Mouse (Mus musculus): ENCODE results near the gene Vat1l. TPM values are rescaled to one million over a fixed set of nuclear protein-coding genes. Genes with fewer than 3 reads are reported as not detected.
A peak's percentile ranks its signal among the peaks of the same experiment; 100 is the strongest.

Vat1l gene
- polyA plus RNA-seq, 1 experiment from 2014 or later: 18.7 TPM

- H3K36me3 ChIP-seq: no peaks in the 10 kb centered on the region
- 85% methylated on average over 5 of the region's 5 CpGs for WGBS
- H3K4me2 ChIP-seq (replicated peaks): no peak overlapping the region
- H3K4me3 ChIP-seq: no peak overlapping the region
- H3K27me3 ChIP-seq: no peaks in the 10 kb centered on the region
- no peaks in the 10 kb centered on the region for H3K9me3 ChIP-seq
- H3K27ac ChIP-seq (replicated peaks): no peak overlapping the region
- H3K9ac ChIP-seq (replicated peaks): no peak overlapping the region
- no peak for ATAC-seq (ENCODE audit: low FRiP score, low read depth)
- H3K4me1 ChIP-seq: no peaks in the 10 kb centered on the region
Observed at GRCm38 (mm10) chr8:114306296-114306695, 100.9 kb downstream of the Vat1l start.

DNA sequence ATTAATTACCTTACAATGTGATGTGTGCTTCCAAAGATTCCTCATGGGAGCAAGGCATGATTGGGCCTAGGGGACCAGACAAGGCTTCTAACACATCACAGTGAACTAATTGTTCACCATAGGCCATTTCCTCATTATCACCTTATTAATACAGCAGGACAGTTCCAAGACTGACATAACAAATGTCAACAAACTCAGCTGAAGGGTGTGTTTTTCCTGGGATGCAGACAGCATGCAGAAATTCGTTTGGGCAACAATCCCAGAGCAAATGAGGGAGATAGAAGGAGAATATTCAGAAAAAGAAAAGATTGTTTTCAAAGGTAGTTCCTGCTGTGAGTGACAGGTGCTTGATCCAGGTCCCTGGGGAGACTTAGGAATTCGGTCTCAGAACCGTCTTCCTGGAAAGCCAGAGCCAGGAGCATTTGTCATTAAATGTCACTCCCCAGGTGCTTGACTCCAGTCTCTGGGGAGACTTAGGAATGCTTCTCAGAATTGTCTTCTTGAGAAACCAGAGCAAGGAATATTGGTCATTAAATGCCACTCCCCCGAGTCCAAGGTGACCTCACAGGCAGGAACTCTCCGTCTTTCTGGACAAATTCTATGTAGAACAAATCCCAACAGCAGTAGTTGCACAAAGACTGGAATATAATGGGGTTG is 109.4 kb downstream of the Vat1l start:
- WGBS: 50% methylated on average over 5 of the region's 5 CpGs
- H3K9ac ChIP-seq (replicated peaks): no peak overlapping the region

DNA sequence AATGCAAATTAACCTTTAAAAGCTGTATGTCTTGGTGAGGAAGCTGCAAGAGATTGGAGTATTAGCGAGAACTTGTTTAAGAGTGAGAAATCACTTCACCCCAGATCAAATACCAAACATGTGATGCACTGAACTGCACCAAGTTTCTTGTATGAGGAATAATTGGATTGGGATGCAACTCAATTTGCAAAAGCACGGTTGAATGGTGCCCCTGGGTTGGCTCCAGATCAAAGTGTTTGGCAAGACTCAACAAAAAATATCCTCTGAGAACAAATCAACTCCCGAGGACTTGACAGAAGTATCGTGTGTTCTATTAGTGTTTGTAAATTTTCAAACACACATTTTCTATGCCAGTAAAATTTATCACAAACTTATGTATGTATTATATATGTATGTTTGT is 112.7 kb downstream of the Vat1l start:
- Histone ChIP-seq H3K4me2 (replicated peaks) (no peak overlapping the region), H3K4me3 (no peak overlapping the region), H3K9ac (replicated peaks) (no peak overlapping the region), H3K36me3 (no peaks in the 10 kb centered on the region), H3K27ac (replicated peaks) (no peak overlapping the region), H3K9me3 (no peaks in the 10 kb centered on the region), H3K27me3 (no peaks in the 10 kb centered on the region), H3K4me1 (no peaks in the 10 kb centered on the region)
- no peak for ATAC-seq (ENCODE audit: low FRiP score, low read depth)
- WGBS: 70% methylated on average over 4 of the region's 4 CpGs

More for the DNA sequence above, 109.4 kb downstream of the Vat1l start:
- Histone ChIP-seq H3K4me1 (no peaks in the 10 kb centered on the region), H3K27ac (replicated peaks) (no peak overlapping the region), H3K9me3 (no peaks in the 10 kb centered on the region), H3K27me3 (no peaks in the 10 kb centered on the region), H3K4me3 (no peak overlapping the region), H3K4me2 (replicated peaks) (no peak overlapping the region), H3K36me3 (no peaks in the 10 kb centered on the region)
- no peak for ATAC-seq (ENCODE audit: low FRiP score, low read depth)

DNA sequence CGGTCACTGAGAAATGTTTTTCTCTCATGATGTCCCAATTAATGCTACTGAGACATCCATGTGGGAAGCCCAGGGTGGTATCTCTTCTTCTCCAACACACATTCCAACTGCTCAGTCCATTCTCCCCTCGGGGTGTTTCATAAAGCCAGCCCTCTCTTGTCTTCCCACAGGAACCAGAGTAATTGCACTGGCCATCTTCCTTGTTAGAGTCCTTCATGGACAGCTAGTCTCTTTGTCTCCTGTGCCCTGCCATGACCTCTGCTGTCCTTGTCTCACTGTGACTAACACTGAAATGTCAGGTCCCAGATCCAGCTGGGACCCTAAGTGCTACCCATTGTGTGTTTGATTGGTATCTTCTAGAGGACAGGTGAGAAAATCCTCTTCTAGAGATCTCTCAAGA is 116.7 kb downstream of the Vat1l start:
- Histone ChIP-seq H3K4me3 (no peak overlapping the region), H3K9ac (replicated peaks) (no peak overlapping the region), H3K4me2 (replicated peaks) (no peak overlapping the region), H3K36me3 (no peaks in the 10 kb centered on the region), H3K27ac (replicated peaks) (no peak overlapping the region), H3K27me3 (no peaks in the 10 kb centered on the region), H3K9me3 (0 out of 2 replicates have a peak, but pooled peaks cover 4% of the 10 kb centered on the region), H3K4me1 (no peaks in the 10 kb centered on the region)
- ATAC-seq (ENCODE audit: low FRiP score, low read depth): no peak
- WGBS: 83% methylated on average over 2 of the region's 2 CpGs

- peaks cover 25% of the 10 kb centered on the region for H3K4me1 ChIP-seq
- H3K9me3 ChIP-seq: no peaks in the 10 kb centered on the region
- ATAC-seq (ENCODE audit: low FRiP score, low read depth): peak; percentile 83
- H3K36me3 ChIP-seq: peaks cover 3% of the 10 kb centered on the region; the same call in 1 of the 2 replicates
- H3K27ac ChIP-seq (replicated peaks): peak overlapping the region; percentile 70
- no peak overlapping the region for H3K4me3 ChIP-seq
- no peaks in the 10 kb centered on the region for H3K27me3 ChIP-seq
- 15% methylated on average over 5 of the region's 5 CpGs for WGBS
- H3K4me2 ChIP-seq (replicated peaks): 0 out of 2 replicates have a peak overlapping the region, but pooled peaks have one; percentile 9
- no peak overlapping the region for H3K9ac ChIP-seq (replicated peaks)
Observed at GRCm38 (mm10) chr8:114331928-114332327, 126.5 kb downstream of the Vat1l start.

DNA sequence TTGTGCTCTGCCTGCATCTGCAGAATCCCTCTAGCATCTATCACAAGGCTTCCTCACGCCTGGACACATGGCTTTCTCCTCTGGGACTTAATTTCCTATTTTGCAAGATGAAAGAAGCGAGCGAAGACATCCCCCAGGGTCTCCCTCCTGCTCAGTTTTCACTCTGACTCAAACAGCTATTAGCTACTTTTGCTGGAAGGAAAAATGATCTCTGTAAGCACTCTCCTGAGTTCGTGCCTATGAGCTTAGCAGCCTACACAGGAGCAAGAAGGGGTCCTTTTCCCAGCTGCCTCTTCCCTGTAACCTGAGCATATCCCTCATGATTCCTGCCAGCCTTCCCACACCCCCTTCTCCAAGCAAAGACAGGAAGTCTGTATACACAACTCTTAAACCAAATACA is 127.5 kb downstream of the Vat1l start:
- no peaks in the 10 kb centered on the region for H3K9me3 ChIP-seq
- WGBS: 49% methylated on average over 4 of the region's 4 CpGs
- peaks cover 3% of the 10 kb centered on the region; the same call in 1 of the 2 replicates for H3K36me3 ChIP-seq
- no peak overlapping the region for H3K4me3 ChIP-seq
- H3K9ac ChIP-seq (replicated peaks): no peak overlapping the region
- H3K27ac ChIP-seq (replicated peaks): peak overlapping the region; percentile 70
- no peak overlapping the region for H3K4me2 ChIP-seq (replicated peaks)
- peaks cover 25% of the 10 kb centered on the region for H3K4me1 ChIP-seq
- ATAC-seq (ENCODE audit: low FRiP score, low read depth): no peak
- no peaks in the 10 kb centered on the region for H3K27me3 ChIP-seq

DNA sequence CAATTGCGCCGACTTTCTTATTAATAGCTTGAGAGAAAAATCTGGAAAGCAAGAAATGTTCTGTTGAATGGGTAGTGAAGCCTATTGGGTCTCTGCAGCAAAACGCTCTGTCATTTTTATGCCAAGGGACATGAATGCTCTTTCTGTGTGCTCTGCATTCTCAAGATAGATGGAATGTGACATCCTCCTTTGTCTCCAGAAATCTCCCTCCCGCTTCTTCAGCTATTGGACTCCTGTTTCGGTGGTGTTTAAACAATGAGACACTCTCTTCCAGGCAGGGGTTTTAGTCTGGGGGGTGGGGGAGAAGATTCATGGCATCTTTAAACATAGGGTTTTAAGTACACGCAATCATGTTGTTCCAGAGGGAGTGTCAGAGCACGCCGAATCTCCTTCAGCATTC is 130.3 kb downstream of the Vat1l start:
- no peak overlapping the region for H3K27ac ChIP-seq (replicated peaks)
- peaks cover 25% of the 10 kb centered on the region for H3K4me1 ChIP-seq
- no peak for ATAC-seq (ENCODE audit: low FRiP score, low read depth)
- H3K4me2 ChIP-seq (replicated peaks): no peak overlapping the region
- H3K9me3 ChIP-seq: no peaks in the 10 kb centered on the region
- no peaks in the 10 kb centered on the region for H3K27me3 ChIP-seq
- H3K4me3 ChIP-seq: no peak overlapping the region
- no peak overlapping the region for H3K9ac ChIP-seq (replicated peaks)
- H3K36me3 ChIP-seq: no peaks in the 10 kb centered on the region
- 51% methylated on average over 8 of the region's 8 CpGs for WGBS

- Histone ChIP-seq H3K9me3 (no peaks in the 10 kb centered on the region), H3K27ac (replicated peaks) (no peak overlapping the region), H3K9ac (replicated peaks) (no peak overlapping the region), H3K4me3 (no peak overlapping the region), H3K36me3 (no peaks in the 10 kb centered on the region), H3K4me1 (no peaks in the 10 kb centered on the region), H3K27me3 (no peaks in the 10 kb centered on the region), H3K4me2 (replicated peaks) (no peak overlapping the region)
- WGBS: 73% methylated on average over 5 of the region's 5 CpGs
- no peak for ATAC-seq (ENCODE audit: low FRiP score, low read depth)
Observed at GRCm38 (mm10) chr8:114342276-114342675, 136.9 kb downstream of the Vat1l start.

DNA sequence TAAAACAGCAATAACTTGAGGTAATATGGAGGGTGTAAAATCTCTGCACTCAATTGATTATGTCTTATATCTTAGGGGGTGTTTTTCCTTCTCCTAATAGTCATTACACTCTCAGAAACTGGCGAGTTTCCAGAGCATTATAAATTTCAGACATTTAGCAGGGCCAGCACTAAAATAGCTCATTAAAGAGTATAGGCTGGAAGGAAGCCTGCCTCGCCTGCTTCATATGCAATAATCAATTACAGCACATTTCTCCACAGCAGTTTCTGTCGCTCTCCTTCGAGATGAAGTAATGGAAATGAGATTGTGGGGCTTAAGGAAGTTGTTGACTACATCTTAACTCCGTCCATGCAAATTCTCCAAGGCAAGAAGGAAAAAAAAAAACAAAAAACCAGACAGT is 139.4 kb downstream of the Vat1l start:
- WGBS: 79% methylated on average over 5 of the region's 5 CpGs
- H3K27ac ChIP-seq (replicated peaks): no peak overlapping the region
- H3K27me3 ChIP-seq: no peaks in the 10 kb centered on the region
- no peaks in the 10 kb centered on the region for H3K36me3 ChIP-seq
- no peak overlapping the region for H3K9ac ChIP-seq (replicated peaks)
- H3K4me2 ChIP-seq (replicated peaks): no peak overlapping the region
- no peak for ATAC-seq (ENCODE audit: low FRiP score, low read depth)
- no peak overlapping the region for H3K4me3 ChIP-seq
- no peaks in the 10 kb centered on the region for H3K9me3 ChIP-seq
- 0 out of 2 replicates have a peak, but pooled peaks cover under 1% of the 10 kb centered on the region for H3K4me1 ChIP-seq

DNA sequence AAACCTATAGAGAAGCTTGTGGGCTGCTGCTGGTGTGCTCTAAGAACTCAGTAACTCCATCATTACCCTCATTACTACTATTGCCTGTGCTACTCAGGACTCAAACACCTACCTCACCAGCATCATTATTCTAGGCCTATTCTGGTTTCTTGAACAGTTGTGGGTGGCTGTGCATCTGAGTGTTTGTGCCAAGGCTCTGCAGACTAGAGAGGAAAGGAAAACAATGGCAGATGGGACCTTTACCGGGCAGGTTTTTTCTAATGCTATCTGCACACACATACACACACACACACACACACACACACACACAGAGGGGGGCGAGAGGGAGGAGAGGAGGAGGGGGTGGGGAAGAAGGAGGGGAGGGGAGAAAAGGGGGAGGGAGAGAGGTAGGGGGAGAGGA is 140.6 kb downstream of the Vat1l start:
- Histone ChIP-seq H3K4me3 (no peak overlapping the region), H3K9me3 (no peaks in the 10 kb centered on the region), H3K4me2 (replicated peaks) (no peak overlapping the region), H3K4me1 (0 out of 2 replicates have a peak, but pooled peaks cover 3% of the 10 kb centered on the region), H3K36me3 (no peaks in the 10 kb centered on the region), H3K27ac (replicated peaks) (no peak overlapping the region), H3K9ac (replicated peaks) (no peak overlapping the region), H3K27me3 (no peaks in the 10 kb centered on the region)
- ATAC-seq (ENCODE audit: low FRiP score, low read depth): no peak
- 85% methylated on average over 1 of the region's 2 CpGs for WGBS

GRCm38 (mm10) chr8:114351643-114352427 is 146.4 kb downstream of the Vat1l start:
- H3K4me1 ChIP-seq: 0 out of 2 replicates have a peak, but pooled peaks cover 3% of the 10 kb centered on the region
- no peak overlapping the region for H3K27ac ChIP-seq (replicated peaks)
- H3K9me3 ChIP-seq: no peaks in the 10 kb centered on the region
- H3K4me2 ChIP-seq (replicated peaks): no peak overlapping the region
- ATAC-seq (ENCODE audit: low FRiP score, low read depth): no peak
- H3K36me3 ChIP-seq: no peaks in the 10 kb centered on the region
- WGBS: 75% methylated on average over 14 of the region's 14 CpGs
- H3K4me3 ChIP-seq: no peak overlapping the region
- H3K27me3 ChIP-seq: no peaks in the 10 kb centered on the region
- no peak overlapping the region for H3K9ac ChIP-seq (replicated peaks)

- whole genome bisulfite sequencing: 69% methylated on average over 8 of the region's 8 CpGs
Observed at GRCm38 (mm10) chr8:114360506-114360905, 155.1 kb downstream of the Vat1l start.

More at GRCm38 (mm10) chr8:114360506-114360905, 155.1 kb downstream of the Vat1l start:
- no peaks in the 10 kb centered on the region for H3K9me3 ChIP-seq
- H3K4me3 ChIP-seq: no peak overlapping the region
- H3K4me1 ChIP-seq: peaks cover 3% of the 10 kb centered on the region; the same call in 1 of the 2 replicates
- no peak overlapping the region for H3K4me2 ChIP-seq (replicated peaks)
- no peak for ATAC-seq (ENCODE audit: low FRiP score, low read depth)
- no peaks in the 10 kb centered on the region for H3K27me3 ChIP-seq
- H3K27ac ChIP-seq (replicated peaks): no peak overlapping the region
- H3K9ac ChIP-seq (replicated peaks): no peak overlapping the region
- H3K36me3 ChIP-seq: no peaks in the 10 kb centered on the region

All from midbrain, embryonic 12.5 days (tissue).